Mouse (Mus musculus) testis, adult 10 weeks (tissue): ENCODE data around the gene Nat8l. TPM values are rescaled to one million over a fixed set of nuclear protein-coding genes. Genes with fewer than 3 reads are reported as not detected.

Experiments
- polyA plus RNA-seq: library from polyadenylated mRNA; stranded (reverse); fragments of 350-450 nt; fragmentation: Illumina TruSeq; extraction: RNeasy Lipid Tissue Mini Kit (QIAGEN cat#74804); gene quantifications from one replicate; pipeline ENCODE4 v1.2.3, GENCODE M21; 2014; ENCODE audit warnings: low read depth, low replicate concordance

Gene Nat8l
- polyA plus RNA-seq = 0.04 TPM

GRCm38 (mm10) chr5:33995843-33996693 lies at the start of gene Nat8l:
Gene Nat8l, plus strand, starts transcription at chr5:33995984.

DNA sequence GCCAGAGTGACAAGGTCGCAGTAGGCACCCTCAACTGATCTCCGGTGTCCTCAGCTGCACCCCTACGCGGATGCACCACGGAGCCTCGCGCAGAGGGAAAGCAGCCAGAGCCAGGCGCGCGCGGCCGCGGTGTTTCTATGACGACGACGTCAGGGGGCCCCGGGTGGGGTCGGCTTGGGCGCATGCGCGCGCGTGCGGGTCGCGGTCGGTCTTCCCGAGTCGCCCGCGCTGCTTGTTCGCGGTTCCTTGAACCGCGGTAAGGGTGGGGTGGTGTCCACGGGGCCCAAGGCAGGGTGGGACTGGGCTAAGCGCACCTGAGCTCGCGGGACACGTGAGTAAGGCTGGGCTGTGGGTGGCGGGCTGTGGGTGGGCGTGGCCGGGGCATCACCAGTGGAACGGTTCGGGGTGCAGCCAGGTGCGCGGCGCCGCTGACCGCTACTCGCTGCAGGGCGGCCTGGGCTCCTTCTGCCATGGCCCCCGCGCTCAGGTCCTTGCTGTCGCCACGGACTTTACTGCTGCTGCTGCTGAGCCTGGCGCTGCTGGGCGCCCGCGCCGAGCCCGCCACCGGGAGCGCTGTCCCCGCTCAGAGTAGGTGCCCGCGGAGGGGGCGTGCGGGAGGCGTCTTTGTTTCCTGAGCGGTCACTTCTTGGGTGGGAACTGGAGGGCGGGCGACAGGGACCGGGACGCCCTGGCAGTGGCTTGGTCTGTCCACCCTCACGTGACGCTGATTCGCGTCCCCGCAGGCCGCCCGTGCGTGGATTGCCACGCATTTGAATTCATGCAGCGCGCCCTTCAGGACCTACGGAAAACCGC lies 12.3 kb upstream of the Nat8l start, which contains the start of gene Gm1673:
Gm1673 (plus strand) TSS at position 125 of the 813 bp plus-strand sequence.

Other genes with a start within 250 kb of the Nat8l start
- 4.4 TPM for gene Letm1, start 213.2 kb upstream of the Nat8l start, polyA plus RNA-seq
- gene Nsd2, start 175.3 kb upstream of the Nat8l start, polyA plus RNA-seq = 330 TPM
- gene Nelfa, start 59.6 kb upstream of the Nat8l start, polyA plus RNA-seq = 6.4 TPM
- not detected for gene Gm1673, start 12.6 kb upstream of the Nat8l start, polyA plus RNA-seq
- gene Poln, start 173.5 kb downstream of the Nat8l start, polyA plus RNA-seq = 38.5 TPM
- 51.3 TPM for gene Haus3, start 173.5 kb downstream of the Nat8l start, polyA plus RNA-seq
- gene Mxd4, start 191.7 kb downstream of the Nat8l start, polyA plus RNA-seq = 6.8 TPM